Mouse (Mus musculus) MEL (cell line): ENCODE measurements around the gene Mst1.

Experiments used
- CTCF ChIP-seq, 3 experiments: IDR thresholded peaks in 2 of 3; conservative IDR thresholded peaks in 1 of 3; 2 replicates each; pipeline ENCODE4 v1.5.1; 2011 to 2012; ENCODE audit warnings: low read length in 3 of 3, low read depth in 2 of 3, mild to moderate bottlenecking in 2 of 3, improper control_type of control experiment in 1 of 3, inconsistent platforms in 1 of 3, mixed read lengths in 1 of 3, moderate library complexity in 1 of 3; ENCODE audit not compliant: control insufficient read depth in 1 of 3, insufficient read depth in 1 of 3, poor library complexity in 1 of 3, severe bottlenecking in 1 of 3
- EP300 ChIP-seq, 2 experiments: IDR thresholded peaks; 2 replicates each; pipeline ENCODE4 v1.6.1; 2011; ENCODE audit warnings: improper control_type of control experiment in 2 of 2, low read length in 2 of 2, low read depth in 1 of 2, mild to moderate bottlenecking in 1 of 2
- KAT2A ChIP-seq: conservative IDR thresholded peaks from 2 replicates; pipeline ENCODE4 v1.6.1; 2012; ENCODE audit warnings: low read depth, low read length, improper control_type of control experiment, inconsistent platforms
- TCF12 ChIP-seq: IDR thresholded peaks from 2 replicates; pipeline ENCODE4 v1.6.1; 2014; ENCODE audit warnings: low read depth, mild to moderate bottlenecking, inconsistent platforms, low read length, improper control_type of control experiment, moderate library complexity

DNA sequence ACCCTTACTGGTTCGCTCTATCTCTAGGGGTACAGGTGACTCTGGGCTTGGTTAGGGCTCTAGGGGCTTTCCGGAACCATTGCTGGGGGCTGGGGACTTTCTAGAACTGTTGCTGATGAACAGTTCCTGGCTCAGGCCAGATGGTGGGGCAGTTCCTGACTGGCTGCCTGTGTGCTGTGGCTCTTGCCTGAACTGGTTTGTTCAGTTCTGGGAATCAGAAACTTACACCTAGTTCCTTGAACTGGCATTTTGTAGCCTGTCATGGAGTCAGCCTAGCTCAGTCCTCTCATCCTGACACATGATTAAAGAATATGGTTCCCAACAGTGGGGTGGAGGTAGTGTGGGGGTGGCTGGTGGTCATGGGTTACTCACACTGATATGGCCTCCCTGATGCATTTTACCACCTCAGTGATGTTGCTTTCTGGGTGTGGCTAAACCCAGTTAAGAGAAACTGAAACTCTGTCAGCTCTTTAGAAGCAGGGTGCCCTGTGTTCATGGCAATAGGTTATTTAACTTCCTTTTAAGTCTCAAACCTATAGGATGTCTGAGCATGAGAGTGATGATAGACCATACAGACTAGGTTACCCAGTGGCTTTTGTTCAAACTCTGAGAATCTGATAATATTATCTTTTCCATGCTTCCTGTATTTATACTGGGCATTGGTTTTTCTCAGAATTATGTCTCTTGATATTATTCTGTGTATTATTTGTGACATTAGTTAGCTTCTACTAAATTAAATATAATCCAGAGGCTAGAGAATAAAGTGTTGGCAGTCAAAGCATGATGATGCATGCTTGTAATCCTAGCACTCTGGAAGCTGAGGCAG is 44.7 kb upstream of the Mst1 start:
- TF ChIP-seq TCF12 (no peak), CTCF (IDR thresholded peaks at IDR 0.05 in 2 of 3, conservative IDR thresholded peaks at IDR 0.05 in 1 of 3; ENCODE audit: control insufficient read depth in 1 of 3, insufficient read depth in 1 of 3, low read depth in 2 of 3, low read length in 3 of 3, poor library complexity in 1 of 3, severe bottlenecking in 1 of 3) (peak in 2 of 3 experiments; percentile 32; a peak in 3 of 6 replicates), KAT2A (no peak), EP300 (IDR thresholded peaks at IDR 0.05; ENCODE audit: low read depth in 1 of 2, low read length in 2 of 2) (peak in 1 of 2 experiments; percentile 54; a peak in 3 of 4 replicates)
